Mouse (Mus musculus) lung, postnatal 36 days (tissue): ENCODE results near the gene Rnf128.
A peak's percentile ranks its signal among the peaks of the same experiment; 100 is the strongest.

ENCODE experiments used
- DNase-seq: peaks from one replicate; pipeline ENCODE4 v3.0.0; 2022; ENCODE audit warnings: mixed read lengths

The Rnf128 gene

DNA sequence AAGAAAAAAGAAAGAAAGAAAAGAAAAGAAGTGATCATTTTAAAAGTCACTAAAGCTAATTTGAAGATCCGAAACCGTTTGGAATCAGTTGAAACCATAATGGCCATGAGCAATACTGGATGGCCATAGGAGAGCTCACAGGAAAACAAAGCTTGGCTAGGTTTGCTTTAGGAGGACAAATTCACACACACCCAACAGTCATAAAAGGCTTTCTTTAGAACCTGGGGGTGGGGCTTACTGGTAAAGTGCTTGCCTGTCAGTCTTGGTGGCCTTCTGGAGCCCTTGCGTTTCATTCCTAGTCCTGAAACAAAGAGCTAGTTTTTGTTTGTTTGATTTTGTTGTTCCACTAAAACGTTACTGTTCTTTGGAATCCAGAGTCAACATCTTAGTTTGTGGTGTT is 71.6 kb downstream of the Rnf128 start:
- DNase-seq, result no peak

DNA sequence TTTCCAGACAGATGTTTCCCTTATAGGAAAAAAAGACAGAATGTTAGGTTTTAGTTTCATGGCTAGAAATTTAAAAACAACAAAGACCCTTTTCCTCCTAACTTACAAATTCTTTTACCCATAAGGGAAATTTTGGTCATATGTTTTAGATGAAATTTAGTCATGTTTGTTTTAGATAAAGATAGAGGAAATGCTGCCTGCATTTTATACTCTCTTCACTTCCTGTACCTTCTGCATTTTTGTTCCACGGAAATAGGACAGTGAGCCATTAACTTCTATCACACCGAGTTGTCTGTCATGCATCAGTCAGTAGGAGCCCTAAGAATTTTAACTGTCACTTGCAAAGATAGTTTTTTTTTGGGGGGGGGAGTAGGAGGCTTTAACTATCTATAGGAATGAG is 76.6 kb downstream of the Rnf128 start:
- no peak for DNase-seq

DNA sequence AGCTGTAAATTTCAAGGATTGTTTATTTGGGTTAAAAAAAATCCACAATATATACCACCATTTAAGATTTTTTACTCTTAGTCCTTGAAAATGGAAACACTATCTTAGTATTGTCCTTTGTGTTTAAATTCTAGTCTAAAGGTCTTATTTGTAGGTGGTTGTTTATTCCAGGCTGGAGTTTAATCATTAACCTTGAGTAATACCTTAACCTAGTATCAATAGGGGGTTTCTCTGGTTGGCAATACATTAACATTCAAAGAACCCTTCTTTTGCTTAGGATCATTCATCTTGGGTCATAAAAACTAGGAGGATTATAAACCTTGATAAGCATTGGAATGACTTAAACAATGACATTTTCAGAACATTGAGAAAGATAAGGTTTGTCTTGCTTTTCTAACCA is 77.3 kb downstream of the Rnf128 start:
- no peak for DNase-seq

DNA sequence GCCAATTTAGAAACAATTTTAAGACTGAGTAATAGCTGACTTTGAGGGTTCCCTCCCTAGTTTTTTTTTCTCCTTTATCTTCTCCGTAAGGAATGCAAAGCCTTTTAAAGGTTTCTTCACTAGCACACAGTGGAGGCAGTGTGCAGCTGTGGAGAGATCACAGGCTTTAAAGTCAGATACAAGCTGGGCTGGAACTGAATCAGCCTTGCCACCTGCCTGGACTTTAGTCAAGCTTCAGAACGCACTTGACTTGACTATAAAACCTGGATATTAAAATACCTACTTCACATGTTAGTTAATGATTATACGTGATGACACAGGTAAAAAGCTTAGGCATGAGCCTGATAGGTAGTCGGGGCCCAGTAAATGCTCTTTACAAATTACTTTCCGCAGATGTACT is 89.1 kb downstream of the Rnf128 start:
- DNase-seq, result no peak

DNA sequence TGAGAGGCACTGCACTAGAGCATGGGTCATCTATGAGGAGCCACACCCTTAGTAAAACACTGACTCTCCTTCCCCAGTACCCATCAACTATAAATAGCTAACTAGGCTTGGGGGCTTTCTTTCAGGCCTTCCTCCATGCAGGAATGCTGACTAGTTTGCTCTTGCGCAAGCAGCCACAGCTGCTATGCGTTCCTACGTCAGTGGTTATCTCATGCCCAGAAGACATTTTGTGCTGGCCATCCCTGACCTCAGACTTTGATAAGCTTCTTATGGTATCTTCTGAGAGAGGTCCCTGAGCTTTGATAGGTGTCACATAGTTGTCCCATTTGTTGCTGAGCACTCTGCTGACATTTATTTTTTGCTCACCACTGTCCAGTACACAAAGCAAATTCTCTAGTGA is 90.2 kb downstream of the Rnf128 start:
- DNase-seq, result no peak

DNA sequence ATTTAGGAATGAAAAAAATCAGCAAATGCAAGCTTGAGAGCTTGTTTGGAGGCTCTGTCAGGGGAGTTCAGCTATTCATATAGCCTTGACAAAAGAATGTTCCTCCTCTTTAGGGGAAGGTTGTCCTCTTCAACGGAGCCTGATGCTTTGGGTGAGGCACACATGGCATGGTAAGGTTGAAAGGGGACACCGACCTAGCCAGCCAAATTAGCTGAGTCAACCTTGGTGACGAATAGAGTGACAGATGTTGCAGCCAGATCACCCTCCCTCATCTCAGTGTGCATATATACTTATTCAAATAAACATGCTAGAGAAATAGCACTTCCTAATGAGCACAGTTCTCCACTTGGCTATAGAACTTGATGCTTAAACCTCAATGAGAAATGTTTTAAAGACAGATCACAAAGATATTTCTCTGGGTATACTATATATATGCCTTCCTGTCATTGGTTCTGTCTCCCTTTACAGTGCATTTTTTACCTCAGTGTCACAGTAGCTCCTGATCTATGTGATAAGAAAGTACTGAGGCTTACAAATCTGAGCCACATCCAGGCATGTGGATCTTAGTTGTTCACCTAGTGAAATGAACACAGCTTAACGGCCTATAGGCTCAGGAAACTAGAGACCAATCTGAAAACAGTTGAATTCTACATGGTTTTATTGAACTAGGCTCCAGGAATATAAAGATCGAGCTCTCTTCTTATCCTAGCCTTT is 91.4 kb downstream of the Rnf128 start:
- no peak for DNase-seq

DNA sequence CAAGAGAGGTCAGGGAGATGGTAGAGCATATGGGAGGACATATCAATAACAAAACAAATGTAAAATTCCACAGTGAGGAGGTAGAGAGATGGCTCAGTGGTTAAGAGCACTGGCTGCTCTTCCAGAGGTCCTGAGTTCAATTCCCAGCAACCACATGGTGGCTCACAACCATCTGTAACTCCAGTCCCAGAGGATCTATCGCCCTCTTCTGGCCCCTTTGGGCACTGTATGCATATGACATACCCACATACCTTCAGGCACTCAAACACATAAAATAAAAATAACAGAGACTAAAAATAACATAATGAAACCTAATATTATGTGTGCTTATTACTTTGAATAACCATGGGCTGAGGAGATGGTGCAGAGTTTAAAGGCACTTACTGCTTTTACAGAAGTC is 99.0 kb downstream of the Rnf128 start:
- DNase-seq, result no peak

DNA sequence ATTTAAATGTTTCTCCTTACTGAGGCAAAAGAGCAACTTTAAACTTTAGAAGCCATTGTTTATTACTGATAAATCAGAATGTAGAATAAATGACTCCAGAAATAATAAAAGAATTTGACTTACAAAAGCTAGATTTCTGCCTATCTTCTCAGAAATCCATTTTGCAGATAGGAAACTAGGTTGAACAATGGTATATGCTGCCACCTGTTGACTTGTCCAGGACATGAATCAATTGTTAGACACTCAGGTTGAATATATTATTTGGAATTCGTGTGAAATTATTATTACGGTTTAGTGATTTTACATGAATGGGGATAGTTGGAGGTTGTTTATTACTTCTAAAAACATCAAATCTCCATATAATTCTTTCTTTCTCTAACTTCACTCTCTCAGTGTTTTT is 102.7 kb downstream of the Rnf128 start:
- peak; percentile 40 for DNase-seq

DNA sequence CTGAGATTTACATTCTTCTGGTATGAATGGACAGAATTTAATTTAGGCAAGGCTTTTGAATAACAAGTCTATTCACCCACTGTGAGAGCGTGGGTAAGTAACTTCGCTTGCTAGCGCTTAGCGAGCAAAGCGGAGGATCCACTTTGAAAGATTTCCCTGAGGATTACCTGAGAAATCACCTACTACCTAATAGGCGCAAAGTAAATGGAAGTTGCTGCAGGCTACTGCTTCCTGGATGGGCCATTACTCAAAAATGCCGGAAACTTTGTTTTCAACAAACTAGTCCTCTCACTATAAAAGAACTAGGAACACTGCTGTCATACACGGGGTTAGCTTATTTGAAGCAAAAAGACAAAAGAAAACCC is 121.3 kb downstream of the Rnf128 start:
- DNase-seq, result no peak

DNA sequence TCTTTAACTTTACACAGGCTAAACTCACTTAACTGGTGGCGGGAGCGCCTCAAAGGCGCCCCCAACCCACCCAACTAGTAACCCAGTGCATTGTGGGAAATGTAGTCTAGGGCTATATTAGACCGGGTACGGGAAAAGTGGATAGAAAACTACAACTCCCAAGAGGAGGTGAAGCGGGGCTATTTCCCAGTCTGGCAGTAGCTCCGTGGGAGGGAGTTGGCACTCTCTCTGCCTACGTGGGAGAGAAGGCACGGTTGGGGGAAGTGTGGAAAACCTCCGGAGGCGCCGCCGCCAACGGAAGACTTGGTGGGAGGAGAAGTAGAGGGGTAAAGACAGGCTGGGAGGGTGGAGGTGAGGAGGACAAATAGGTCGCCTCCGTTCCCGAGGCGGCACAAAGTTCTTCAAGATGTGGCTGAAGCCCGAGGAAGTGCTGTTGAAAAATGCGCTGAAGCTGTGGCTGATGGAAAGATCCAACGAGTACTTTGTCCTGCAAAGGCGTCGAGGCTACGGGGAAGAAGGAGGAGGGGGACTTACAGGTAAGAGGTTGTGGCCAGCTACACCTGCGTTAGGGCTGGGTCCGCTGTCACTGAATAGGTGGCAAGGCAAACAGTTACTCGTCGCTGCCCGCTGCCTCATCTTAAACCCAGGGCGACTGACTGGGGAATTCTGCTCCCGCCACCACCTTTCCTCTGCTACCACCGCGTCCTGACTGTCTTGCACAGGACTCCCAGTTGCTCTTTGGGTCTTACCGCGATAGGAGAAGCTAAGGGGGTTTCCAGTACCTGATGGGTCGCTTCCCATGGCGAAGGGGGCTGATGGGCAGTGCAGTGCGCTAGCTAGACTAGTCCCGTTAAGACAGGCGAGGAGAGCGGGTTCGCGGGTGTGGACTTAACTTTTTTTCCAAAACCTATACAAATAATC is 121.9 kb downstream of the Rnf128 start, which contains the start of gene Tbc1d8b:
Gene Tbc1d8b, plus strand, starts transcription at position 222 of the 921 bp plus-strand sequence.
- peak; percentile 93 for DNase-seq

DNA sequence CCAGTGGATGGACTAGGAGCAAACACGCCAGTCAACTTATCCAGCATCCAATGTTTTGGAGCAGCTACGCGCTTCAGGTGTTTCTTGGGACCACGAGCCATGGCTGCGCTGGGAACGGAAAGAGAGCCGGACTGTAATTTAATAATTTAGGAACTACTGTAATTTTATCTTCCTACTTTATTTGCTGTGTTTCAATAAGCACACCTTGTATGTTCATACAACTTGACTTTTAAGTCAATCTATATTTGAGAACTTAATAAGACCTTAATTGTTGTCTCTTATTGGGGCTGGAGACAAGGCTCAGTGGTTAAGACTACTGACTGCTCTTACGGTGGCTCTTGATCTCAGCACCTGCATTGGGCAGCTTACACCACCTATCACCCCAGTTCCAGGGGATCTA is 151.3 kb downstream of the Rnf128 start, which contains the start of gene Gm15013:
Gene Gm15013, minus strand, starts transcription at position 101 of the 400 bp plus-strand sequence.
- DNase-seq, result no peak

DNA sequence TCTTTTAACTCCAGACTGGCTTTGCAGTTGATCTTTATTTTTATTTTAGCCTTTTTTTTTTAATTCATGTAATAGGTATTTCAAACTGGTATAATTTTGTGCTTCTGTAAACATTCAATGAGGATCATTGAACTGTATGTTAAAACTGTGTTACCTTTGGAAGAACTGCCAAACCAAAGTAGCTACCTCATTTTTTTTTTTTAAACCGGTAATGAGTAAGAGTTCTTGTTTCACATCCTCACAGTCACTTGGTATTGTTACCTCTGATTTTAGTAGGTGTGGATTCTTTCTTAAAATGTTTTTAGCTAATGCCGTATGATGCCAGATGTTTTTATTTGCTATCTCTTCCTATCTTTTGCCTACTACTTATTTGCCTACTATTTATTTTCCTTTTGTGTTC is 159.2 kb downstream of the Rnf128 start:
- no peak for DNase-seq
